Mouse (Mus musculus) CD4-positive, CD25-positive, alpha-beta regulatory T cell (primary cell): ENCODE data around the gene Chrna7. TPM values are rescaled to one million over a fixed set of nuclear protein-coding genes. Genes with fewer than 3 reads are reported as not detected.

Source experiments
- polyA plus RNA-seq: library from polyadenylated mRNA; unstranded; fragments of 100-300 nt; shearing (Covaris generic); gene quantifications from one replicate; pipeline ENCODE4 v1.2.1, GENCODE M21; 2017

Gene Chrna7
- not detected for polyA plus RNA-seq

GRCm38 (mm10) chr7:63212084-63212723 lies at the start of gene Chrna7:
Chrna7 (minus strand) TSS chr7:63212569.

Other genes starting within 250 kb of the Chrna7 start
- gene Otud7a, start 232.2 kb upstream of the Chrna7 start, polyA plus RNA-seq, result not detected